Mouse (Mus musculus) olfactory bulb, adult 2 months (tissue): ENCODE data around the gene Men1. TPM values are rescaled to one million over a fixed set of nuclear protein-coding genes. Genes with fewer than 3 reads are reported as not detected.

Experiments used
- H3K27ac ChIP-seq: fragments of 200-500 bp; 2 replicates; pipeline ENCODE4 v1.5.1; 2012; ENCODE audit warnings: low read depth, low read length; ENCODE audit not compliant: insufficient read depth
- H3K4me1 ChIP-seq: fragments of 200-500 bp; 2 replicates; pipeline ENCODE4 v1.6.1; 2012; ENCODE audit warnings: low read length; ENCODE audit not compliant: control insufficient read depth, insufficient read depth
- H3K4me3 ChIP-seq: fragments of 200-500 bp; 2 replicates; pipeline ENCODE4 v1.5.1; 2012; ENCODE audit warnings: mild to moderate bottlenecking, low read depth, low read length, moderate library complexity; ENCODE audit not compliant: insufficient read depth
- CTCF ChIP-seq: fragments of 200-500 bp; IDR thresholded peaks from 2 replicates; pipeline ENCODE4 v1.5.1; 2012; ENCODE audit warnings: low read depth, mild to moderate bottlenecking, low read length, moderate library complexity; ENCODE audit not compliant: insufficient read depth
- POLR2A ChIP-seq: fragments of 200-500 bp; IDR thresholded peaks from 2 replicates; pipeline ENCODE4 v1.6.1; 2012; ENCODE audit warnings: mild to moderate bottlenecking, low read depth, low read length, moderate library complexity; ENCODE audit not compliant: insufficient read depth
- WGBS: fragments of 180-500 bp; shearing (Covaris S2); methylation state at CpG from one replicate; pipeline ENCODE4 v1.1.7; 2018; 5-methylcytosine and 5-hydroxymethylcytosine counted together
- polyA plus RNA-seq: library from polyadenylated mRNA; stranded (reverse); fragments of >200 nt; gene quantifications from 2 replicates; pipeline ENCODE4 v1.2.4, GENCODE M21; 2012; ENCODE audit warnings: low replicate concordance; ENCODE audit not compliant: missing spikeins, insufficient read depth, insufficient read length

Gene Men1
- polyA plus RNA-seq, 1 experiment = not detected

DNA sequence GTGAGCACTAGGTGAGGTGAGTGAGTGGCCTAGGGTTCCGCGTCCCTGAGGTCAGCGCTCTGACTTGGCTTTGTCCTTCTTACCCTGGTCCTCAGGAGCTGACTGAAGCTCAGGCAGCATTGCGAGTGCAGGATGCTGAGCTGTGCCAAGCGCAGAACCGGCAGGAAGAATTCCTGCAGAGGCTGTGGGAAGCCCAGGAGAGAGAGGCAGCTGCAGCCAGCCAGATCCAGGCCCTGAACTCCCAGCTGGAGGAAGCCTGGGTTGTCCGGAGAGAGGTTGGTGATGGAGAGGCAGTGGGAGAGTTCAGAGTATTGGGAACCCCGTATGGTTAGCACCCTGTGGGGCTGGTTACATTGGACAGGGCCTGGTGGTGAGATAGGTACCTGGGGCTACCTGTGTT, 21.0 kb upstream of the Men1 start:
- 91% methylated on average over 8 of the region's 8 CpGs for WGBS
- Histone ChIP-seq H3K27ac (no peak overlapping the region), H3K4me3 (no peak overlapping the region), H3K4me1 (no peaks in the 10 kb centered on the region)
- TF ChIP-seq POLR2A (no peak), CTCF (no peak)

DNA sequence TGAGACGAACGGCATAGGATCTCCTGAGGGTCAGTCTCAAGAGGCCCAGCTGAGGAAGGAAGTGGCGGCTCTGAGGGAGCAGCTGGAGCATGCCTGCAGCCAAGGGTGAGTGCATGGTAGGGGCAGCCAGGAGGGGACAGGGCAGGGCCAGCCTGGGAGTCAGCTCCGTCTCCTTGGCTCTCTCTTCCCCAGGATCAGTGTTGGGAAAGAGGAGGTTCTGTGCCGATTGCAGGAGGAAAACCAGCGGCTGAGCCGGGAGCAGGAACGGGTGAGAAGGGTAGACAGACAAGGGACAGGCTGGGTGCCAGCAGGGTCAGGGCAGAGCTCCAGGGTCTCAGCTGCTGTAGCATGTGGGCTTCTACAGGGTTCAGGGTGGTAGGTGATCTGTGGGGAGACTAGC, 20.3 kb upstream of the Men1 start:
- Histone ChIP-seq H3K4me1 (no peaks in the 10 kb centered on the region), H3K27ac (no peak overlapping the region), H3K4me3 (no peak overlapping the region)
- TF ChIP-seq CTCF (no peak), POLR2A (no peak)
- WGBS = 65% methylated on average over 8 of the region's 8 CpGs

GRCm38 (mm10) chr19:6315573-6315972, 19.2 kb upstream of the Men1 start:
- WGBS = 67% methylated on average over 14 of the region's 14 CpGs
- H3K27ac ChIP-seq = no peak overlapping the region

DNA sequence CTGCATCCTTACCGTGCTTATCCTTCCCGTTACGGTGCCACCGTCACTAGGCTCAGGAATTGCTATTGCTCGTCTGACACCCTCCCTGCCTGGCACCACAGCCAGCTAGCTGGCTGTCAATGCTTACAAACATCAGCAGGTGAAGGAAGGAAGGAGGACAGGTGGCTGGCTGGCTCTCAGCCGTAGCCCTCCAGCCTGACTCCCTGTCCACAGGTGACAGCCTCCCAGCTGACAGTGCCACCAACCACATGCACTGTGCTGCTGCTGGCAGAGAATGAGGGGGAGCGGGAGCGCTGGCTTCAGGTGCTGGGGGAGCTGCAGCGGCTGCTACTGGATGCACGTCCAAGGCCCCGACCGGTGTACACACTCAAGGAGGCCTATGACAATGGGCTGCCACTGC, 16.6 kb upstream of the Men1 start:
- 92% methylated on average over 12 of the region's 12 CpGs for WGBS
- TF ChIP-seq POLR2A (no peak), CTCF (no peak)
- Histone ChIP-seq H3K4me1 (peaks cover 9% of the 10 kb centered on the region), H3K27ac (no peak overlapping the region), H3K4me3 (no peak overlapping the region)

More at GRCm38 (mm10) chr19:6315573-6315972, 19.2 kb upstream of the Men1 start:
- Histone ChIP-seq H3K4me1 (no peaks in the 10 kb centered on the region), H3K4me3 (no peak overlapping the region)
- TF ChIP-seq POLR2A (no peak), CTCF (no peak)

DNA sequence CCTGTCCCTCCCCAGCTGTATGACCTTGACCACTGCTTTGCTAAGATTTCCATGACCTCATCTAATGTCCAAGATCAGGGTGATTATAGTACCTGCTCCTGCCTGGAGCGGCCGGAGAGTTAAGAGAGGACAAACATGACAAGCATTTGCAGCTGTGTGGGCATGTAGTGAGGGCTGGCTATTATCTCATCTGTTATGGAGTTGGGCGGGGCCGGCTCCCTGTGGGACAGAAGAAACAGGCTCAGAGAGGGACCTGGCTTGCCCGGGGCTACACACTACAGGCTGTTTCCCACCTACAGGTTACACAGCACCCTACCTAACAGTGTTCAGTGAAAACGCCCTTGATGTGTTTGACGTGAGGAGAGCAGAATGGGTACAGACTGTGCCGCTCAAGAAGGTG, 13.4 kb upstream of the Men1 start:
- WGBS = 85% methylated on average over 8 of the region's 8 CpGs
- H3K4me3 ChIP-seq = no peak overlapping the region
- TF ChIP-seq CTCF (no peak), POLR2A (no peak)
- H3K4me1 ChIP-seq = peaks cover 9% of the 10 kb centered on the region
- no peak overlapping the region for H3K27ac ChIP-seq

DNA sequence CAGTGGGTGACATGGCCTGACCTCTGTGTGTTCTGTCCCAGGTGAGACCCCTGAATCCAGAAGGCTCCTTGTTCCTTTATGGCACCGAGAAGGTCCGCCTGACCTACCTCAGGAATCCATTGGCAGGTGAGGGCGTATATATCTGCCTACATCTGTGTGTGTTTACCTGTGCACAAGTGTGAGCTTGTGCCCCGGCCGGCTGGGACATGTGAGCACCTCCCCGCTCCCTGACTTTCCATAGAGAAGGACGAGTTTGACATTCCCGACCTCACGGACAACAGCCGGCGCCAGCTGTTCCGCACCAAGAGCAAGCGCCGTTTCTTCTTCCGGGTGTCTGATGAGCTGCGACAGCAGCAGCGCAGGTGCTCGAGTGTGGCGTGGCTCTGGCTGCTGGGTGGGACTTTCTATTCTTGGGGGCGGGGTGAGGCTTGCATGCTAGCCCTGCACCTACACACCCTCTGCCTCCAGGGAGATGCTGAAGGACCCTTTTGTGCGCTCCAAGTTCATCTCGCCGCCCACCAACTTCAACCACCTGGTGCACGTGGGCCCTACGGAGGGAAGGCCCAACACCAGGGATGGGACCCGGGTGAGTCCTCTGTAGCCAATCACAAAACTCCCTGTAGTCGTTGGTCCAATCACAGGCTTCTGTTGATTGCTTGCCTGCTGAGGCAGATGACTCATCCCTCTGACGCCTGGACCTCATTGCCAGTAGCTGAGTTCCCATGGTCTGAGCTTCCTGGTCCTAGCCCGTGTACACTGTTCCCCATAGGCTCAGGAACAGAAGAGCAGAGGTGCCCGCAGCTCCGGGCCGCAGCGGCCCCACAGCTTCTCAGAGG, 12.8 kb upstream of the Men1 start:
- H3K4me1 ChIP-seq = peaks cover 9% of the 10 kb centered on the region
- TF ChIP-seq CTCF = no peak
- no peak overlapping the region for H3K27ac ChIP-seq
- 76% methylated on average over 33 of the region's 33 CpGs for WGBS
- H3K4me3 ChIP-seq = 0 out of 2 replicates have a peak overlapping the region, but pooled peaks have one; percentile 10

GRCm38 (mm10) chr19:6324751-6325150, 10.0 kb upstream of the Men1 start:
- TF ChIP-seq POLR2A (no peak), CTCF (no peak)
- Histone ChIP-seq H3K4me3 (no peak overlapping the region), H3K4me1 (peaks cover 9% of the 10 kb centered on the region), H3K27ac (no peak overlapping the region)
- WGBS = 77% methylated on average over 9 of the region's 9 CpGs

GRCm38 (mm10) chr19:6331178-6331577, 3.6 kb upstream of the Men1 start:
- TF ChIP-seq POLR2A (no peak), CTCF (no peak)
- Histone ChIP-seq H3K4me3 (no peak overlapping the region), H3K27ac (no peak overlapping the region), H3K4me1 (peaks cover 11% of the 10 kb centered on the region)
- 56% methylated on average over 5 of the region's 5 CpGs for WGBS

DNA sequence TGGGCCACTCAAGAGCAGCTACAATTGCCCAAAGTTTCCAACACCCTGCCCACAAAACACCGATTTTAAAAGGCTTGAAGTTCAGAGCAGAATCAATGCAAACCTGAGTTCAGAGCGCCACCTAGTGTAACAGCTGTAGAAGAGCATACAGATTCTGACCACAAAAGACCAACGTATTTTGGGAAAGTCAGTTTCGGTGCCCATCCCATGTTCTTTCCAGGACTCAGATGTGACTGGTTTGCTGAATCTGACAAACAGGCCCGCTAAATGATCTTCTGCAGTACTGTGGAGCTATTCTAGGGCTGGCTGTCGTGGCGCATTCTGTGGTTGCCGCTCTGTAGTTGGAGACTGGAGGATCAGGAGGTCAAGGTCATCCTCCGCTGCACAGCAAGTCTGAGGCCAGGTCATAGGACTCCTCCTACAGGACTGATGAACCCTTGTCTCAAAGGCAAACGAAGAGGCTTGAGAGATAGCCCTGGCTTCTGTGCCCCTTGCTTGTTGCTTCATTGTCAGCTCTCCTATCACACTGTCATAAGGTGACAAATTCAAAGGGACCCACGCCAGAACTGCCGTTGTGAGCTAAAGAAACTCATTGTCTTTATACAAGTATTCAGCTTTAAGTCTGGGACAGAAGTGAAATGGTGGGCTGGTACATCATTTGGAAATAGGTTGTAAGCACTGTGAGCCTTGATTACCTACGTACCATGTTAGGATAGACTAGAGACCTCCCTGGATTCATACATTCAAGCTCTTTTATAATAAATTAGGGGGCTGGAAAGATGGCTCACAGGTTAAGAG, 2.9 kb upstream of the Men1 start:
- TF ChIP-seq CTCF (no peak), POLR2A (no peak)
- WGBS = 19% methylated on average over 13 of the region's 13 CpGs

More for the DNA sequence above, 2.9 kb upstream of the Men1 start:
- H3K4me3 ChIP-seq = no peak overlapping the region; the same call in 1 of the 2 replicates
- H3K27ac ChIP-seq = no peak overlapping the region
- H3K4me1 ChIP-seq = peaks cover 18% of the 10 kb centered on the region
